Mouse (Mus musculus): ENCODE results near the gene Ripply2. TPM values are rescaled to one million over a fixed set of nuclear protein-coding genes. Genes with fewer than 3 reads are reported as not detected.

The Ripply2 gene
- total RNA-seq, 1 experiment, result not detected

- no peak for DNase-seq (ENCODE audit: low read depth, low spot score)
- TF ChIP-seq CHD2 (IDR thresholded peaks at IDR 0.05; ENCODE audit: low read depth, low read length) (no peak), ZC3H11A (IDR thresholded peaks at IDR 0.05; ENCODE audit: borderline replicate concordance, low read depth, low read length) (no peak), ZNF384 (IDR thresholded peaks at IDR 0.05; ENCODE audit: low read depth, low read length) (no peak), HCFC1 (IDR thresholded peaks at IDR 0.05; ENCODE audit: borderline replicate concordance, insufficient read depth, low read length) (no peak), MAFK (IDR thresholded peaks at IDR 0.05; ENCODE audit: insufficient read depth, low read depth, low read length) (no peak)
- no peaks in the 10 kb centered on the region for H3K36me3 ChIP-seq (ENCODE audit: control insufficient read depth, insufficient read depth, low read length, poor library complexity, severe bottlenecking)
- in situ Hi-C loops (cut with MboI; ENCODE audit: low sequenced_read_pairs in 2 of 2, unreplicated experiment in 2 of 2), result no loop called here
- H3K27ac ChIP-seq (ENCODE audit: insufficient read depth, low read depth, low read length, poor library complexity, severe bottlenecking), result no peak overlapping the region
- H3K4me3 ChIP-seq (ENCODE audit: insufficient read depth in 1 of 2, low read depth in 1 of 2, low read length in 2 of 2, poor library complexity in 1 of 2, severe bottlenecking in 1 of 2), result no peak overlapping the region
- H3K4me1 ChIP-seq (ENCODE audit: control insufficient read depth in 2 of 2, insufficient read depth in 2 of 2, low read length in 2 of 2, poor library complexity in 1 of 2), result no peaks in the 10 kb centered on the region
- no peaks in the 10 kb centered on the region for H3K9me3 ChIP-seq (ENCODE audit: control insufficient read depth, insufficient read depth, low read depth, low read length)
- H3K9ac ChIP-seq (ENCODE audit: insufficient read depth, low read depth, low read length, poor library complexity, severe bottlenecking), result no peak overlapping the region
These were observed 9.9 kb upstream of the Ripply2 start for GRCm38 (mm10) chr9:87005435-87005779.

GRCm38 (mm10) chr9:87008507-87008906 is 6.8 kb upstream of the Ripply2 start:
- Histone ChIP-seq H3K4me3 (ENCODE audit: insufficient read depth in 1 of 2, low read depth in 1 of 2, low read length in 2 of 2, poor library complexity in 1 of 2, severe bottlenecking in 1 of 2) (no peak overlapping the region), H3K9me3 (ENCODE audit: control insufficient read depth, insufficient read depth, low read depth, low read length) (no peaks in the 10 kb centered on the region), H3K27ac (ENCODE audit: insufficient read depth, low read depth, low read length, poor library complexity, severe bottlenecking) (no peak overlapping the region), H3K9ac (ENCODE audit: insufficient read depth, low read depth, low read length, poor library complexity, severe bottlenecking) (no peak overlapping the region), H3K36me3 (ENCODE audit: control insufficient read depth, insufficient read depth, low read length, poor library complexity, severe bottlenecking) (no peaks in the 10 kb centered on the region), H3K4me1 (ENCODE audit: control insufficient read depth in 2 of 2, insufficient read depth in 2 of 2, low read length in 2 of 2, poor library complexity in 1 of 2) (no peaks in the 10 kb centered on the region)
- in situ Hi-C loops (cut with MboI; ENCODE audit: low sequenced_read_pairs in 2 of 2, unreplicated experiment in 2 of 2), result no loop called here
- DNase-seq (ENCODE audit: low read depth, low spot score), result no peak
- TF ChIP-seq ZC3H11A (IDR thresholded peaks at IDR 0.05; ENCODE audit: borderline replicate concordance, low read depth, low read length), result no peak
- no peak for TF ChIP-seq ZNF384 (IDR thresholded peaks at IDR 0.05; ENCODE audit: low read depth, low read length)
- TF ChIP-seq HCFC1 (IDR thresholded peaks at IDR 0.05; ENCODE audit: borderline replicate concordance, insufficient read depth, low read length), result no peak

- H3K4me1 ChIP-seq (ENCODE audit: control insufficient read depth in 2 of 2, insufficient read depth in 2 of 2, low read length in 2 of 2, poor library complexity in 1 of 2), result no peaks in the 10 kb centered on the region
- no peak overlapping the region for H3K4me3 ChIP-seq (ENCODE audit: insufficient read depth in 1 of 2, low read depth in 1 of 2, low read length in 2 of 2, poor library complexity in 1 of 2, severe bottlenecking in 1 of 2)
- no peaks in the 10 kb centered on the region for H3K36me3 ChIP-seq (ENCODE audit: control insufficient read depth, insufficient read depth, low read length, poor library complexity, severe bottlenecking)
- TF ChIP-seq MAFK (IDR thresholded peaks at IDR 0.05; ENCODE audit: insufficient read depth, low read depth, low read length), result no peak
- TF ChIP-seq ZC3H11A (IDR thresholded peaks at IDR 0.05; ENCODE audit: borderline replicate concordance, low read depth, low read length), result no peak
- no peak for TF ChIP-seq ZNF384 (IDR thresholded peaks at IDR 0.05; ENCODE audit: low read depth, low read length)
- TF ChIP-seq HCFC1 (IDR thresholded peaks at IDR 0.05; ENCODE audit: borderline replicate concordance, insufficient read depth, low read length), result no peak
- no peak for TF ChIP-seq CHD2 (IDR thresholded peaks at IDR 0.05; ENCODE audit: low read depth, low read length)
- DNase-seq (ENCODE audit: low read depth, low spot score), result no peak
- no peak overlapping the region for H3K27ac ChIP-seq (ENCODE audit: insufficient read depth, low read depth, low read length, poor library complexity, severe bottlenecking)
- no peaks in the 10 kb centered on the region for H3K9me3 ChIP-seq (ENCODE audit: control insufficient read depth, insufficient read depth, low read depth, low read length)
- in situ Hi-C loops (cut with MboI; ENCODE audit: low sequenced_read_pairs in 2 of 2, unreplicated experiment in 2 of 2), result no loop called here
- H3K9ac ChIP-seq (ENCODE audit: insufficient read depth, low read depth, low read length, poor library complexity, severe bottlenecking), result no peak overlapping the region
These were observed 6.4 kb upstream of the Ripply2 start for GRCm38 (mm10) chr9:87008919-87009318.

GRCm38 (mm10) chr9:87015938-87016294 is 579 bp downstream of the Ripply2 start:
- in situ Hi-C loops (cut with MboI; ENCODE audit: low sequenced_read_pairs in 2 of 2, unreplicated experiment in 2 of 2), result no loop called here
- Histone ChIP-seq H3K27ac (ENCODE audit: insufficient read depth, low read depth, low read length, poor library complexity, severe bottlenecking) (no peak overlapping the region), H3K9me3 (ENCODE audit: control insufficient read depth, insufficient read depth, low read depth, low read length) (no peaks in the 10 kb centered on the region), H3K4me1 (ENCODE audit: control insufficient read depth in 2 of 2, insufficient read depth in 2 of 2, low read length in 2 of 2, poor library complexity in 1 of 2) (0 out of 4 replicates have a peak, but pooled peaks cover 0 to 1% of the 10 kb centered on the region in 2 experiments), H3K4me3 (ENCODE audit: insufficient read depth in 1 of 2, low read depth in 1 of 2, low read length in 2 of 2, poor library complexity in 1 of 2, severe bottlenecking in 1 of 2) (peak overlapping the region; percentile 62 to 71), H3K9ac (ENCODE audit: insufficient read depth, low read depth, low read length, poor library complexity, severe bottlenecking) (0 out of 2 replicates have a peak overlapping the region, but pooled peaks have one; percentile 33), H3K36me3 (ENCODE audit: control insufficient read depth, insufficient read depth, low read length, poor library complexity, severe bottlenecking) (no peaks in the 10 kb centered on the region)
- DNase-seq (ENCODE audit: low read depth, low spot score), result no peak
- TF ChIP-seq CHD2 (IDR thresholded peaks at IDR 0.05; ENCODE audit: low read depth, low read length) (no peak), HCFC1 (IDR thresholded peaks at IDR 0.05; ENCODE audit: borderline replicate concordance, insufficient read depth, low read length) (no peak), ZC3H11A (IDR thresholded peaks at IDR 0.05; ENCODE audit: borderline replicate concordance, low read depth, low read length) (no peak), ZNF384 (IDR thresholded peaks at IDR 0.05; ENCODE audit: low read depth, low read length) (no peak), MAFK (IDR thresholded peaks at IDR 0.05; ENCODE audit: insufficient read depth, low read depth, low read length) (no peak)
